Mouse (Mus musculus) embryonic facial prominence, embryonic 14.5 days (tissue): ENCODE measurements around the gene Scfd2. TPM values are rescaled to one million over a fixed set of nuclear protein-coding genes. Genes with fewer than 3 reads are reported as not detected.

Experiments used
- ATAC-seq: fragments of 200-750 bp; cut with Nextera tagmentation; 2 replicates; pipeline ENCODE4 v1.8.0; 2017; ENCODE audit warnings: low read depth, moderate number of reproducible peaks, moderate TSS enrichment
- DNase-seq: peaks from one replicate; pipeline ENCODE4 v3.0.0-alpha.2; 2015; ENCODE audit warnings: low spot score
- H3K27ac ChIP-seq: fragments of 300-500 bp; sonication (generic); replicated peaks from 2 replicates; pipeline ENCODE4 v1.5.1; 2014; ENCODE audit warnings: low read depth, mild to moderate bottlenecking, low read length, moderate library complexity
- H3K27me3 ChIP-seq: fragments of 300-500 bp; sonication (generic); replicated peaks from 2 replicates; pipeline ENCODE4 v1.6.1; 2014; ENCODE audit warnings: low read length; ENCODE audit not compliant: control insufficient read depth, insufficient read depth
- H3K36me3 ChIP-seq: fragments of 300-500 bp; sonication (generic); 2 replicates; pipeline ENCODE4 v1.6.1; 2014; ENCODE audit warnings: low read length, mixed read lengths; ENCODE audit not compliant: control insufficient read depth, insufficient read depth
- H3K4me1 ChIP-seq: fragments of 300-500 bp; sonication (generic); 2 replicates; pipeline ENCODE4 v1.6.1; 2014; ENCODE audit warnings: antibody characterized with exemption, low read length; ENCODE audit not compliant: control insufficient read depth, insufficient read depth
- H3K4me2 ChIP-seq: fragments of 300-500 bp; sonication (generic); 2 replicates; pipeline ENCODE4 v1.6.1; 2014; ENCODE audit warnings: low read depth, mild to moderate bottlenecking, low read length, moderate library complexity, mixed read lengths
- H3K4me3 ChIP-seq: fragments of 300-500 bp; sonication (generic); 2 replicates; pipeline ENCODE4 v1.5.1; 2014; ENCODE audit warnings: low read depth, mild to moderate bottlenecking, low read length
- H3K9ac ChIP-seq: fragments of 300-500 bp; sonication (generic); 2 replicates; pipeline ENCODE4 v1.6.1; 2014; ENCODE audit warnings: low read depth, mild to moderate bottlenecking, low read length, moderate library complexity, mixed read lengths
- H3K9me3 ChIP-seq: fragments of 300-500 bp; sonication (generic); 2 replicates; pipeline ENCODE4 v1.6.1; 2016; ENCODE audit warnings: low read length; ENCODE audit not compliant: control insufficient read depth
- WGBS: fragments of 180-500 bp; shearing (Covaris S2); extraction: QIAGEN DNeasy Blood & Tissue Kit; methylation state at CpG from one replicate; pipeline ENCODE4 v1.1.7; 2014; 5-methylcytosine and 5-hydroxymethylcytosine counted together
- polyA plus RNA-seq: library from polyadenylated mRNA; unstranded; fragments of >200 nt; fragmentation: Nextera tagmentation; extraction: Ambion mirVana; gene quantifications from 2 replicates; pipeline ENCODE4 v1.2.1, GENCODE M21; 2014

Gene Scfd2
- polyA plus RNA-seq, 1 experiment from 2014 or later = 21.3 TPM

- Histone ChIP-seq H3K9ac (no peak overlapping the region), H3K4me2 (no peak overlapping the region), H3K36me3 (no peaks in the 10 kb centered on the region), H3K4me1 (peaks cover 35% of the 10 kb centered on the region), H3K27me3 (no peaks in the 10 kb centered on the region), H3K4me3 (no peak overlapping the region), H3K27ac (no peak overlapping the region), H3K9me3 (no peaks in the 10 kb centered on the region)
- no peak for ATAC-seq
- no peak for DNase-seq
- 87% methylated on average over 7 of the region's 7 CpGs for WGBS
Measured at GRCm38 (mm10) chr5:74206649-74207048, 324.9 kb downstream of the Scfd2 start.

- WGBS = 87% methylated on average over 7 of the region's 7 CpGs
- no peak for DNase-seq
- H3K4me2 ChIP-seq = no peak overlapping the region
- H3K9ac ChIP-seq = no peak overlapping the region
- 0 out of 2 replicates have a peak overlapping the region, but pooled peaks have one; percentile 24 for H3K27ac ChIP-seq
- peaks cover 34% of the 10 kb centered on the region for H3K4me1 ChIP-seq
- H3K36me3 ChIP-seq = no peaks in the 10 kb centered on the region
- no peaks in the 10 kb centered on the region for H3K27me3 ChIP-seq
- H3K9me3 ChIP-seq = no peaks in the 10 kb centered on the region
- ATAC-seq = no peak
- no peak overlapping the region for H3K4me3 ChIP-seq
Measured at GRCm38 (mm10) chr5:74206038-74206437, 325.5 kb downstream of the Scfd2 start.

- Histone ChIP-seq H3K9ac (no peak overlapping the region), H3K9me3 (no peaks in the 10 kb centered on the region), H3K27me3 (no peaks in the 10 kb centered on the region), H3K4me2 (no peak overlapping the region), H3K4me3 (no peak overlapping the region), H3K36me3 (no peaks in the 10 kb centered on the region), H3K27ac (0 out of 2 replicates have a peak overlapping the region, but pooled peaks have one; percentile 24), H3K4me1 (peaks cover 31% of the 10 kb centered on the region)
- WGBS = 37% methylated on average over 8 of the region's 8 CpGs
- DNase-seq (no peak), ATAC-seq (no peak)
Measured at GRCm38 (mm10) chr5:74205509-74205908, 326.1 kb downstream of the Scfd2 start.

GRCm38 (mm10) chr5:74204465-74204864, 327.1 kb downstream of the Scfd2 start:
- Histone ChIP-seq H3K4me3 (no peak overlapping the region), H3K27ac (no peak overlapping the region), H3K36me3 (peaks cover 6% of the 10 kb centered on the region), H3K4me2 (no peak overlapping the region), H3K4me1 (peaks cover 34% of the 10 kb centered on the region), H3K27me3 (no peaks in the 10 kb centered on the region), H3K9me3 (no peaks in the 10 kb centered on the region), H3K9ac (no peak overlapping the region)
- 34% methylated on average over 5 of the region's 5 CpGs for WGBS
- ATAC-seq (peak; percentile 50; the same call in 1 of the 2 replicates), DNase-seq (peak; percentile 70)

- H3K36me3 ChIP-seq = peaks cover 24% of the 10 kb centered on the region
- no peaks in the 10 kb centered on the region for H3K9me3 ChIP-seq
- no peak overlapping the region for H3K4me2 ChIP-seq
- H3K4me1 ChIP-seq = peaks cover 50% of the 10 kb centered on the region
- peak overlapping the region; percentile 62 for H3K27ac ChIP-seq
- DNase-seq (no peak), ATAC-seq (no peak)
- WGBS = 73% methylated on average over 4 of the region's 4 CpGs
- no peaks in the 10 kb centered on the region for H3K27me3 ChIP-seq
- no peak overlapping the region for H3K4me3 ChIP-seq
- no peak overlapping the region for H3K9ac ChIP-seq
Measured at GRCm38 (mm10) chr5:74202515-74202914, 329.0 kb downstream of the Scfd2 start.

- Histone ChIP-seq H3K4me2 (0 out of 2 replicates have a peak overlapping the region, but pooled peaks have one; percentile 3), H3K4me3 (no peak overlapping the region), H3K27ac (peak overlapping the region; percentile 62), H3K9me3 (no peaks in the 10 kb centered on the region), H3K4me1 (peaks cover 55% of the 10 kb centered on the region), H3K36me3 (peaks cover 30% of the 10 kb centered on the region), H3K27me3 (no peaks in the 10 kb centered on the region), H3K9ac (no peak overlapping the region)
- DNase-seq (peak; percentile 84), ATAC-seq (peak; percentile 70)
- WGBS = 34% methylated on average over 10 of the region's 10 CpGs
Measured at GRCm38 (mm10) chr5:74201570-74202357, 329.8 kb downstream of the Scfd2 start.

- Histone ChIP-seq H3K9me3 (no peaks in the 10 kb centered on the region), H3K9ac (no peak overlapping the region), H3K4me3 (no peak overlapping the region), H3K4me1 (peaks cover 48% of the 10 kb centered on the region), H3K4me2 (no peak overlapping the region), H3K36me3 (peaks cover 35% of the 10 kb centered on the region), H3K27me3 (no peaks in the 10 kb centered on the region), H3K27ac (peak overlapping the region; percentile 62)
- peak; percentile 34 for DNase-seq
- no peak for ATAC-seq
- WGBS = 74% methylated on average over 8 of the region's 8 CpGs
Measured at GRCm38 (mm10) chr5:74200481-74200880, 331.1 kb downstream of the Scfd2 start.

- Histone ChIP-seq H3K27ac (peak overlapping the region; percentile 77; the same call in 1 of the 2 replicates), H3K4me1 (peaks cover 46% of the 10 kb centered on the region), H3K4me2 (peak overlapping the region; percentile 95; the same call in 1 of the 2 replicates), H3K4me3 (peak overlapping the region; percentile 96; the same call in 1 of the 2 replicates), H3K36me3 (peaks cover 35% of the 10 kb centered on the region), H3K27me3 (no peaks in the 10 kb centered on the region), H3K9ac (no peak overlapping the region), H3K9me3 (no peaks in the 10 kb centered on the region)
- 72% methylated on average over 13 of the region's 13 CpGs for WGBS
- ATAC-seq (no peak), DNase-seq (peak; percentile 38)
Measured at GRCm38 (mm10) chr5:74199793-74200192, 331.8 kb downstream of the Scfd2 start.
